Mouse (Mus musculus) regulatory T cell (primary cell): ENCODE measurements around the gene D17Wsu92e.

Experiments used
- in situ Hi-C: fragments of 300-600 bp; cut with MboI, MseI; formaldehyde crosslinking; loops from one replicate; pipeline ENCODE4 v1.15.1; 2025; ENCODE audit warnings: high pct_unique_total_duplicates

D17Wsu92e gene

DNA sequence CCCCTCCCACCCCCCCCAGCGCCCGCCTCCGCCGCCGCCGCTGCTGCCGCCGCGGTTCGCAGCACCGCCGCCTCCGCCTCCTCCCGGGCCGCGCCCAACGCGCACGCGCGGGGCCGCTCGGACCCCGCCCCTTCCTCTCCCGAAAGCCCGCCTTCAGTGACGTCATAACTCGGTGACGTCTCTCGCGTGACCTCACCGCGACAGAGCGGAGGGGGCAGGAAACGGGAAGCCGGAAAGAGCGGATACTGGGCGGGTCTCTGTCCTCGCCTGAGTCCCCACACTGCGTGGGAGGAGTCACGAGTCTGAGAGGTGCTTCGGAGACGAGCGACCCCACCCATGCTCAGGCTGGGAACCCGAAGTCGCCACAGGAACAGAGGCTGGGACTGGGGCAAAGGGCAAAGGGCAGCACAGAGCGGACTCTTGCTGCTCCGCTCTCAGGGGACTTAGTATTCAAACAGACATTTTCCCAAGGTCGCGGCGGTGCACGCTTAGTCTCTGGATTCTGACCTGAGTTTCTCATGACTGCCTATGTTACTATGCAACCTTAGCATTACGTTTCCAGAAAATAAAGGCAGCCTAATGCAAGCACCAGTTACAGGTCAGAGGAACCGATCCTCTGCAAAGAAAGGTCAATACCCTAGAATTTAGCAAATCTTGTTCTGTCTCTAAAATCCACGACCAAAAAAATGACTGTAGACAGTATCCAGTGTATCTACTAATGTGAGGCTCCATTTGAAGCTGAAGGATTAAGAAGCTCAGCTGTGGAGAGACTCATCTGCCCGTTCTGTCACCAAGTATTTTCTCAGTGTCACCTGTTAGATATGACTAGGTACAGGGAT is at the start of gene D17Wsu92e:
Gene D17Wsu92e, minus strand, starts transcription at position 81 of the 839 bp plus-strand sequence.
- in situ Hi-C loops, result no loop called here

DNA sequence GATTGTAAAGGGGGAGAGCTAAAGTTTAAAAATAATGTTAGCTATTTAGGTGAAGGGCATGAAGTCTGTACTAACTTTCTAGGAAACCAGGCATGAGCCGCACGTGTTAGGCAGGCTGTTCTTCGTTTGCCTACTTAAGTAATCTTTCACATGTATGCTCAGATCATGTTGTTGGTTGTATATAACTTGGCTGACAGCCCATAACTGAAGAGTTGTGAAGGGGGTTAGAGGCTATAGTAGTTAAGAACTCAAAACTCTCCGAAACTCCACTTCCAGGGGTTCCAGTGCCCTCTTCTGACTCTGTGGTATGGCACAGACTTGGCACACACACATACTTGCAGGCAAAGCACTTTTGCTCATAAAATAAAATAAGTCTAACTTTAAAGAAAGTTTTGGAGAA is 46.3 kb upstream of the D17Wsu92e start:
- in situ Hi-C loops, result no loop called here

DNA sequence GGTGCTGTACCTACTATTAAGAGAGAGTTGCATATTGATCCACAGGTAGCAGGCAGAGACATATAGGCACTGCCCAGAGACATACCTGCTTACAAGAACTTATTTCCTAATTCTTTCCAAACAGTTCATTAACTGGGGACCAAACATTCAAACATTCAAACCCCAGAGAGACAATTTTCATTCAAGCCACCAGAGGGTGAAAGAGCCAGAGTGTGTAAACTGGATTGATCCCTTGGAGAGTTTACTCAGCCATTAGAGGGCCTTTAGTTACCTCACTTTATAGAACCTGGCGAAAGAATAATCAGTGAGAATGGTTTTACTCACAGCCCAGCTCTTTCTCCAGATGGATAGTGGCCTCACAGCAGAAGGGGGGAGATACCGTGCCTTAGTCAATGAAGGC is 45.0 kb upstream of the D17Wsu92e start:
- in situ Hi-C loops, result no loop called here

DNA sequence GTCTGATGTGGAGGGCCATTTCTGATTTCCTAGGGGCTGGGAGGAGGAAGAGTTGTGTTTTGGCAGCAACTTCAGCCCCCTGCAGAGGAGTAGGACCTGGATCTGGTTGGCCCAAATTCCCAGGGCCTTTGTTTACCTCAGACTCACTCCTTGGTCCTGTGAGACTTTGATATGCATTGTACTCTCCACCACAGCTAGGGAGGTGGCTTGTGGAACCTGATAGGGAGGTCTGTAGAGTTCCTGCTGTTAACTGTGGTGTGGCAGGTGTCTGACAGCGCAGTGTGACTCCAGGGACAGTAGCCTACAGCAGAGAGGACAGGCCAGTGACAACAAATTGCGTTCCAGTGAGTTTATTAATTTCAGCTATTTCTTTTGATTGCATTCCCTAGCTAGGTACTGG is 38.7 kb upstream of the D17Wsu92e start:
- in situ Hi-C loops, result no loop called here

DNA sequence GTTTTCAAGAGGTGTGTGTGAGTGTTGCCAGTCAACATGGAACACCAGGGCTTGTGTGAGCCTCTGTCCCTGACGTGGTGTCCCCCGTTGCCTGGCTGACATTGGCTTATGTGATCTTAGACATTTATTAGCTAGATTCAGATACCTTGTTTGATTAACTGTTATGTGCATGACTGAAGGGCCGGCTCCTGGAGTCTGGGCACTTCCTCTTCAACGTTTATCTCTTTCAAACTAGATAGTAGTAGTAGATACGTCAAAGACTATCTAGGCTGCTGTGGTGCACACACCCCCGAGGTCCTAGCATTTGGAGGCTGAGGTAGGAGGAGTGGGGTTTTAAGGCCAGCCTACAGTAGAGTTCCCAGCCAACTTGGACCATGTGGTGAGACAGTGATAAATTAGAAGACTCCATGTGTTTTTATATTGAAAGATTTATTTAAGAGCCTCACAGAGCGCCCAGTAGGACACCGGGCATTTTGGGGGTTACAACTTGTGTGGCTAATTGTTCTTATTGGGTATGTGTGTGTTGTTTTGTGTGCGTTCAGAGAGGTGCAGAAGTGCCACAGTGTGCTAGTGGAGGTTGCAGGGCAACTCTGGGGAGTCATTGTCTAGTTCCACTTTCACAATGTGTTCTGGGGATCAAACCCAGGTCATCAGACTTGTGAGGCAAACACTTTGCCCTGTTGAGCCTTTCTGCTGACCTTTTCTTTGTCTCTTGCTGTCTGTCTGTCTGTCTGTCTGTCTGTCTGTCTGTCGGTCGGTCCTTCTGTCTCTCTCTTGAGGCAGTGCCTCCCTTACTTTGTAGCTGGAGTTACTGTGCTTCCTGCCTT is 37.4 kb upstream of the D17Wsu92e start:
- in situ Hi-C loops, result no loop called here

DNA sequence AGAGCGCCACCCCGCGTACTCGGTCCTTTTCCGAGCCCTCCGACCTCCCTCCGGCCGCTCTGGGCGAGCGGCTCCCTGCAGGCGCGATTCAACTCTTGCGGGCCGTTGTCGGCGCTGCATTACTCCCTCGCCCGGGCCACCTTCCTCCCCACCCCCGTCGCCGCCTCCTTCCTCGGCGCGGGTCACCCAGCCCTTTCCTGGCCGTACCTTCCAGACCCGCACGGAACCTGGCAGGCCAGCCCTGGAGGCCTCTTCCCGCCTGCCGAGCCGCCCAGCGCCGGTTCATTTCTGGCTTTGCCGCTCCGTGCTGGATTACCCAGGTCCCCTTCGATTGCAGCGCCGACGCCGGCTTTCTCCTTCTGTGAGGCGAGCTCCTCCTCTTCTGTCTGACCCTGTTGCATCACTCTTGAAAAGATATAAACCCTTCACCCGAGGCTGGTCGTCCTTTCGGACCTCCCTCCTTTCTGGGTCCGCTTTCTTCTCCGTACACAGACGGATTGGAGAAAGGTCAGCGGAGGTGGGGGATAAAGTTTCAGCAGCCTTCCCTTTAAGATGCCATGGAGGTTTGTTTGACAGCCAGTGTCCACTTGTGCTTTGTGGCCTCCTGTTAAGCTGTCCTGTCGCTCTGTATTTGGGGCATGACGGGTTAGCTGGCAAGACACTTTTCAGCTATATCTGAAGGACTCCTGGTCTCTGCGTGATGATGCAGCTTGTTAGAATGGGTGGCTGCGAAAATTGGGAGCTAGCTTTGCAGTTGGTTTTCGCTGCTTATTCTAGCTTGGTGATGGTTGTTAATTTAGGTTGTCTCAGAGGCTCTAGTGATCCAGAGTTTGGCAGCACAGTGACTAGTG is 36.6 kb upstream of the D17Wsu92e start:
- in situ Hi-C loops, result no loop called here

DNA sequence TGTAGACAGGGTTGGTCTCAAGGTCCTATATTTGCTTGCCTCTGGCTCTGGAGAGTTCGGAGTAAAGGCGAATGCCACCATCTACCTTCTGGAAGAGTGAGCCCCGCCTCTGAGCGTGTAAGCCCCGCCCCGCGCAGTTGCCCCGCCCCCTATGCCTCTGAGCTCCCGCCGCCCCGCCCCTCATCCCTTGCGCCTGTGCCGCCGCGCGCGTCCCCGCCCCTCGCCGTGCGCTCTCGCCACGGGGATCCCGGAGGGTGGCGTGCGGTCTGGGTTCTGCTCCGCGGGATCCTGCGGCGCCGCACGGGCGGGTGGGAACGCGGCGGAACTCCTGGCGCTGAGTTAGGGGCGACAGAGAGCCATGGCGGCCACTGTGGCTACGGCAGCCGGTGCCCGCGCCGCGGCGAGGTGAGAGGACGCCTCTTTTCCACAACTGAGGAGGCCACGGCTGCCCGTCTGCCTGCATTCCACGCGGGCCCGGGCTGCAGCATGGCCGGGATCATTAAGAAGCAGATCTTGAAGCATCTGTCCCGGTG is 35.9 kb upstream of the D17Wsu92e start, which contains the start of gene Uhrf1bp1:
Gene Uhrf1bp1, plus strand, starts transcription at position 177 of the 533 bp plus-strand sequence.
- in situ Hi-C loops, result no loop called here

DNA sequence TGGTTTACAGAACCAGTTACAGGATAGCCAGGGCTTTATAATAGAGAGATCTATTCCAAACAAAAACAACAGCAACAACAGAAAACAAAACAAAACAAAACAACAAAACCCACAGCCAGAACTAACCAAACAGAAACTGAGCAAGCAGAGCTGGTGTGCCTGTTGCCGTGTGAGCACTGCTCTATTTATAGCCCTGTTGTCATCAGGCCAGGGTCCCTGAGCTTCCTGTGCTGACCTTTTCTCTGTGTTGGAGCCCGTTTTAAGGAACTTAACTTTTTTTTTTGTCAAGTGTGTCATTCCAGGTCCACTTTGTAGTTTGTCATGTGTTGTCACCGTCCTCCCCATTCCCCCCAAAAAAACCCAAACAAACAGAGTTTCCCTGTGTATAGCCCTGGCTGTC is 30.6 kb upstream of the D17Wsu92e start:
- in situ Hi-C loops, result no loop called here

DNA sequence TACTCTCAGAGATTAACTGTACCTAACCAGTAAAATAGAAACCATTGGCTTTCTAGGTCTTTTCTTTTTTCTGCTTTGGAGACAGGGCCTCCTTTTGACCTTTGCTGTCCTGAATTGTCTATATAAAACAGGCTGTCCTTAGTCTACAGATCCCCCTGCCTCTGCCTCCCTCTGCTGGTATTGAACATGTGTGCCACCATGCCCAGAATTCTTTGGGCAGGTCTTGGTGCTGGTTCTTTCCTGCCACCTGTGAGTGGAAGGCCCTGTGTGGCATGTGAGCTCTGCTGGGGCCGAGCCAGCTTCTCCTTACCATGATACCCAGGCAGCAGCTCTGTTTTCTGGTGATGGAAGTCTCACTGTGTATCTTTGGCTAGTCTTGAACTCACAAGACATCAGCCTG is 27.9 kb upstream of the D17Wsu92e start:
- in situ Hi-C loops, result no loop called here

DNA sequence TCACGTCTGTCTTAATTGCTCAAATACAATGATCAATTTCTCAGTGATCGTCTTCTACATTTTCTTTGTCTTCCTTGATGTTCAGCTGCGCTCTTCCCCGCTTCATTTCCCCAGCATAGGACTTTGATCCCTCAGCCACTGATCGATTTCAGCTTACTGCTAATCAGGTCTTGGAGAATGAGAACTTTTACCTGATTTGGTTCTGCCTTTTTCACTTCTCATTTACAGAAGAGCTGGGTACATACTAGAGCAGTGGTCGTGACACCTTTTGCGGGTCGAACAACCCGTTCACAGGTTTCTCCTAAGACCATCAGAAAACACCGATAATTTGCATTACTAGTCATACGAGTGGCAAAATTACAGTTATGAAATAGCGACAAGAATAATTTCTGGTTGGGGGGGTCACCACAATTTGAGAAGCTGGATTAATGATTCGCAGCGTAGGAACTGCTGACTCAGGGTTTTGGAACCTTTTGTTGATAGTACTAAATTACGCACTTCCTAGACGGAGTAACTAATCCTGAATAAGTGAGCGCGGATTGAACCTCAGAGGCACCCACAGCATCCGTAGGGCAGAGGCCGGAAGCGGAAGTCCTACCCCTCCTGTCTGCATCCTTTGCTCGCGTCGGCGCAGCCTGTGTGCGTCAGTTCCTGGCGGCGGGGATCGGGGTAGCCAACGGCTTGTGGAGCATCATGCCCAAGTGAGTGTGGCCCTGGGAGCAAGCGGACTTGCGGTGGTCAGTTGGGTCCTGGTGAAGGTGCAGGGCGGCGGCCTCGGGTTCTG is 19.2 kb upstream of the D17Wsu92e start:
- in situ Hi-C loops, result loop anchor here (5.0 kb wide), 2 partner anchors 68 to 1717 kb away; partner anchors contain the start of genes Anks1, Mrpl28 and Taf11

DNA sequence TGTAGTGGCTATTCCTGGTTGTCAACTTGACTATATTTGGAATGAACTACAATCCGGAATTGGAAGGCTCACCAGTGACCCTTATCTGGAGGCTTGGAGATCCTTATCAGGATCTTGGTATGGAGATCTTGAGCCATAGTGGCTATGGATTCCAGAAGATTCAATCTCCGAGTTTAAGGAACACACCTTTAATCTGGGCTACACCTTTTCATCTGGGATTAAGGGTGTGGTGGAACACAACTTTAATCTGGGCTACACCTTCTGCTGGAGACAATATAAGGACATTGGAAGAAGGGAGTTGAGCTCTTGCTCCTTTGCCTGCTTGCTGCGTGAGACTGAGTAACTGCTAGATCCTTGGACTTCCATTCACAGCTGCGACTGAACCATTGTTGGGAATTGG is 17.4 kb upstream of the D17Wsu92e start, which contains the start of gene Snrpc:
Gene Snrpc, plus strand, starts transcription at position 301 of the 400 bp plus-strand sequence.
- in situ Hi-C loops, result loop anchor here (5.0 kb wide), 1 partner anchor 1716 kb away; the partner anchor contains the start of gene Mrpl28

DNA sequence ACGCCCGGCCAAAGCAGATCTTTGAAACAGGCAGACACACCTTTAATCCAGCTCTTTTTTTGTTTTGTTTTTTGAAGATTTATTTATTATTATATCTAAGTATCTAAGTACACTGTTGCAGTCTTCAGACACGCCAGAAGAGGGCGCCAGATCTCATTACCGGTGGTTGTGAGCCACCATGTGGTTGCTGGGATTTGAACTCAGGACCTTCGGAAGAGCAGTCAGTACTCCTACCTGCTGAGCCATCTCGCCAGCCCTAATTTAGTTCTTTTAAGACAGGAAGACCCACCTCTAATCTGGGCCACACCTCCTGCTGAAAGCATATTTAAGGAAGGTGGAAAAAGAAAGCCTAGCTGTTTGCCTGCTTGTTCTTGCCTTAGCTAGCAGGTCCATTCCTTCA is 10.0 kb upstream of the D17Wsu92e start:
- in situ Hi-C loops, result no loop called here

DNA sequence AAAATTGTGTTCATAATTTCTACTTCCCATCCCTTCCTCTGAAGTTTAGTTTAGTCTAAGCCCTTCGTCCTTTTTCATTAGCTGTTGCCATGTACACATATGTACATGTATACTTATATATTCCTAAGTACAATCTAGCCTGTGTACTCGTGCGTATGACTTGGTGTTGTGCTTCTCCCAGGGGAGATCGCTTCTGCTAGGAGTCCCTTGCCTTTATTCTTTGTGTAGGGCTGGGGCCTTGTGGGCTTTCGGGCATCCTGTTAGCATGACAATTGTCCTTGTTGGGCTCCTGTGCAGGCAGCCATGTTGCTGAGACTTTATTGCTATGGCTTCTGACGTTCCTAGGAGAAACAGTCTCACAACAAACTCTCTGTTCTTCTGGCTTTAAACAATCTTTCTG is 7.1 kb upstream of the D17Wsu92e start:
- in situ Hi-C loops, result no loop called here

DNA sequence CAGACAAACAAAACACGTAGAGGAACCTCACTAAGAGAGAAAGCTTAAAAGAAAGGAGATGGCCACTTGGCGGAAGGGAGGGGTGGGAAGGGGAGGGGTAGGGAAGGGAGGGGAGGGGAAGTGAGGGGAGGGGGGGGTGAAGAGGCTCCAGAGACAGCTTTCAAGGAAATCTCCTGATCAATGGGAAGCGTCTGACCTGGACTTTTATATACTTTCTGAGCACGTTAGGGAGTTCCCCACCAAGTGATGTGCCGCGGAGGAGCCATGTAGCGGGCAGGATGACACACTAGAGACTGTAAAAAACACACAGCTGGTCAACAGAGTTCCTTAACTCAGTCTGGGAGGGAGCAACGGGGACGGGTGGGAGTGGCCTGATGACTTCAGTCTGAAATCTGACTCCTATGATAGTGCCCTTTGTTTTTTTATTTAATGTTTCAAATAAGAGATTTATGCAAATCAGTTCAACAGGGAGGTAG is 6.5 kb upstream of the D17Wsu92e start:
- in situ Hi-C loops, result no loop called here

DNA sequence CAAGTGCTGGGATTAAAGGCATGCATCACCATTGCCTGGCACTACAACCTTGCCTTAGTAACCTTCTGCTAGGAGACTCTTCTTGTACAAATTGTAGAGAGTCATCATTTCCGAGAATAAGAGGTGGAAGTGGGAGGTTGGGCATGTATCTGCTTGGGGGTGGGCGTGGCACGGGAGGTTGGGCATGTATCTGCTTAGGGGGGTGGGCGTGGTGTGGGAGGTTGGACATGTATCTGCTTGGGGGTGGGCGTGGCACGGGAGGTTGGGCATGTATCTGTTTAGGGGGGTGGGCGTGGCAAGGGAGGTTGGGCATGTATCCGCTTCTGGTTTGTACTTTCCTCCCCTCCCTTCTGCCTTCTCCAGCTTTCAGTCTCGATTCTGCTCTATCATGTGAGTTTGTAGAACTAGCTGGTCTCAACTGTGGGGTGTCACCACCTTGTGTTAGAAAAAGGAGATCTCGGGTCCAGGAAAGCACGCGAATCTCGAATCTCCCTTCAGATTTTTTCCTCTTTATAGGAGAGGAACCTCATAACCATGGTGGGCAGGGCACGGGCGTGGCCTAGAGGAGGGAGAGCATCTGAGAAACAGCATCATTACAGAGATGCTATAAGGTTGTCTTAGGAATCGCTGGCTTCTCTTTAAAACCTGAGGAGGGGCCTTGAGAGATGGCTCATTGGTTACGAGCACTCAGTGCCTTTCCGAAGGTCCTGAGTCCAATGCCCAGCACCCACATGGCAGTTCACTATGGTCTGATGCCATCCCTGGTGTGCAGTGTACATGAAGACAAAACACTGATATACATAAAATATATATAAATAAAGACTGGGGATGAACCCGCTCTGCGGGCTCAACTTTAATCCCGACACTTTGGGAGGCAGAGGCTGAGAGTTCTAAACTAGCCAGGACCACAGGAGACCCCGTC is 5.8 kb upstream of the D17Wsu92e start:
- in situ Hi-C loops, result no loop called here

DNA sequence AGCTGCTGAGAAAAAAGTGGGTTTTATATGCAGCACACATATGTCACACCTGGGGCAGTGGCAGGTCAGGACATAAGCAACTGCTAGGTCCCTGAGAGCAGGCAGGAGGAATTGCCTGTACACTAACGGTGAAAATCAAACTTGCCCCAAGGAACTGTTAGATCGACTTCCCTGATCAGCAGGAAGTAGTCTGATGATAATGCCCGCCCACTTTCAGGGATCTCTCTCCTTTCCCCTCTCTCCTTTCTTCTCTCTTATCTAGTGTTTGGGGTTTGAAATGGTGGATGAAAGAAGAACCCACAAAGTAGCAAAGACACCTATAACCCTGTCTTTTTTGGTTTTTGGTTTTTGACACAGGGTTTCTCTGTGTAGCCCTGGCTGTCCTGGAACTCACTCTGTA is 5.1 kb upstream of the D17Wsu92e start:
- in situ Hi-C loops, result no loop called here

DNA sequence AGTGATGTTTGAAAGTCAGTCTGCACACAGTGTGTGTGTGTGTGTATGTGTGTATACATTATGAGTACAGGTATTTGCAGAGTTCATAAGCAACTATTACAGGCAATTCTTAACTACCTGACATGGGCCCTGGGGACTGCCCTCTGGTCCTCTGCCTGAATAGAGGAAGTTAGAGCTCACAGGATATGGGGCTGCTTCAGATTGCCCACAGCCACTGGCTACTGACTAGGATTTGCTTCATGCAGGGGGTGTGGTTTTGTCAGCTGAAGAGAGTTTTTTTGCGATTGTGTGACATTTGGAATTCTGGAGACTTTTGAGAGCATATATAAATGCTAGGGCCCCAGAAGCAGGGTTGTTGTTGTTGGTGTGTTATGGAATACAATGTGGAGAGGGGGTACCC is 4.5 kb upstream of the D17Wsu92e start:
- in situ Hi-C loops, result no loop called here

DNA sequence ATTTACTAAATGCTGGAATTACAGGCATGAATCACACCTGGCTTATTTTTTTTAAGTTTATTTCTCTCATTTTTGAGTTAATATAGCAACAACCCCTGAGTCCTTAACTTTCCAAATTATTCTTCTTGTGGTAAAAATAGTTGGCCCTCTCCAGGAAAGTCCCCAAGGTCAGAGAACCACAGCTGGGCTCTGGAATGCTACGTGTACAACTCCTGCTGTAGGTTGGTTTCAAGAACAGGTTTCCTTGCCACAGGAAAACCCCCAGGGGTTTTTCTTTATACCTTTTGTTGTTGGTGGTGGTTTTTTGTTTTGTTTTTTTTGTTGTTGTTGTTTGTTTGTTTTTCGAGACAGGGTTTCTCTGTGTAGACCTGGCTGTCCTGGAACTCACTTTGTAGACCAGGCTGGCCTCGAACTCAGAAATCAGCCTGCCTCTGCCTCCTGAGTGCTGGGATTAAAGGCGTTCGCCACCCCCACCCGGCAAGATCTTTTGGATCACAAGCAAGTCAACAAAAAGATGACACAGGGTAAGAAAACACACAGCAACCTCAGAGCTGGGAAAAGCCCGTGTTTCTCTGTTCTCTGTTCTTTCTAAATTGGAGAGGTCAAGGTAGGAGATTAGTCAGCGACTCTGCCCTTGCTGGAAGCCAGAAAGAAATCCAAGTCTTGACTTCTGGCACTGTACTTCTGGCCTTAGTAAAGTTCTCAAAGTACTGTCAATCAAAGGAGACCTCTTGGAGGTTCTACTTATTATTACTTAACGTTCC is 2.9 kb upstream of the D17Wsu92e start:
- in situ Hi-C loops, result no loop called here
